Mouse (Mus musculus): ENCODE data around the gene C87499. TPM values are rescaled to one million over a fixed set of nuclear protein-coding genes. Genes with fewer than 3 reads are reported as not detected.

C87499 gene
- polyA plus RNA-seq (2012; ENCODE audit: insufficient read depth, insufficient read length, low replicate concordance, missing spikeins): not detected in 2 replicates

GRCm38 (mm10) chr4:88634311-88634710 is at the start of gene C87499:
C87499 (minus strand) TSS chr4:88634411.
- TF ChIP-seq POLR2A (IDR thresholded peaks at IDR 0.05; ENCODE audit: insufficient read depth, low read depth, low read length) (no peak), CTCF (IDR thresholded peaks at IDR 0.05; ENCODE audit: insufficient read depth, low read depth, low read length) (no peak)
- 91% methylated on average over 4 of the region's 4 CpGs for WGBS
- Histone ChIP-seq H3K4me3 (ENCODE audit: insufficient read depth, low read depth, low read length) (no peak within 1 kb of the TSS), H3K4me1 (ENCODE audit: control insufficient read depth, insufficient read depth, low read length) (no peaks in the 10 kb centered on the region), H3K27ac (ENCODE audit: insufficient read depth, low read depth, low read length) (no peak within 1 kb of the TSS)

DNA sequence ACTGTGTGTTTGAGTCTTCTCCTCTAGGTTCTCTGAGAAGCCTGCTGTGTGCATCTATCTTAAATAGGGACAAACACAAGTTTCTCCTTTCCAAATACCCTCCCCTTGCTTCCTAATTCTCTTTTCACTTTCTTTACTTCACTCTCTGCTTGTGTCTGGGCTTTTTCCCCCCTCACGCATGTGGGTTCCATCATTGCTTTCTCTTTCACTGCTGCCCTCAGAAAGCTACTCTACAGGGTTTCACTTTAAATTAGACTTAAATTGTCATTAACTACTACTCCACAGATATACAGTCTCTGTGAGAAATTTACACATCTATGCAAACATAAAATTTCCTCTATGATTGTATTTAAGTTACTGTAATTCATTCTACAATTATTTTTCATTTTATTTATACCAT is 49.6 kb upstream of the C87499 start, which contains the start of gene Ifna2:
Gene Ifna2, minus strand, starts transcription at position 101 of the 400 bp plus-strand sequence.
- WGBS: 89% methylated on average over 1 of the region's 1 CpGs
- no peak for TF ChIP-seq CTCF (IDR thresholded peaks at IDR 0.05; ENCODE audit: insufficient read depth, low read depth, low read length)
- no peak for TF ChIP-seq POLR2A (IDR thresholded peaks at IDR 0.05; ENCODE audit: insufficient read depth, low read depth, low read length)
- Histone ChIP-seq H3K27ac (ENCODE audit: insufficient read depth, low read depth, low read length) (no peak within 1 kb of the TSS), H3K4me1 (ENCODE audit: control insufficient read depth, insufficient read depth, low read length) (no peaks in the 10 kb centered on the region), H3K4me3 (ENCODE audit: insufficient read depth, low read depth, low read length) (no peak within 1 kb of the TSS)

DNA sequence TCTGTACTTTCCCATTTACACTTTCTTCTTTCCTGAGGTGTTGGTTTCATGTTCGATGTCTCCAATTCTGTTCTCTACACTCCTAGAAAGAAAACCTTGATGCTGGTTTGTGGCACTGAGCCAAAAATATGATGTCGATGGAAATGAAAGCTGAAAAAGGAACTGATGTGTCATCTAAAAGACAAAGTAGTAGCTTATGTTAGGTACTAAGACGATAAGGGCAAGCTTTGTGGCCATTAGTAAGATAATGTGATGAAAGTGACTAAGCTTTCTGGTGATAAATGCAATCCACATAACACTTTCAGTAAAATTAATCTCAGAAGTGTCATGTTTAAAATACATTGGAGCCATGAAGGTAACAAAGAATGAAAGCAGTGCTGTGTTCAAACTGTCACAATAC is 47.1 kb upstream of the C87499 start:
- Histone ChIP-seq H3K4me3 (ENCODE audit: insufficient read depth, low read depth, low read length) (no peak overlapping the region), H3K27ac (ENCODE audit: insufficient read depth, low read depth, low read length) (no peak overlapping the region), H3K4me1 (ENCODE audit: control insufficient read depth, insufficient read depth, low read length) (no peaks in the 10 kb centered on the region)
- WGBS: 74% methylated on average over 3 of the region's 3 CpGs
- no peak for TF ChIP-seq POLR2A (IDR thresholded peaks at IDR 0.05; ENCODE audit: insufficient read depth, low read depth, low read length)
- no peak for TF ChIP-seq CTCF (IDR thresholded peaks at IDR 0.05; ENCODE audit: insufficient read depth, low read depth, low read length)

DNA sequence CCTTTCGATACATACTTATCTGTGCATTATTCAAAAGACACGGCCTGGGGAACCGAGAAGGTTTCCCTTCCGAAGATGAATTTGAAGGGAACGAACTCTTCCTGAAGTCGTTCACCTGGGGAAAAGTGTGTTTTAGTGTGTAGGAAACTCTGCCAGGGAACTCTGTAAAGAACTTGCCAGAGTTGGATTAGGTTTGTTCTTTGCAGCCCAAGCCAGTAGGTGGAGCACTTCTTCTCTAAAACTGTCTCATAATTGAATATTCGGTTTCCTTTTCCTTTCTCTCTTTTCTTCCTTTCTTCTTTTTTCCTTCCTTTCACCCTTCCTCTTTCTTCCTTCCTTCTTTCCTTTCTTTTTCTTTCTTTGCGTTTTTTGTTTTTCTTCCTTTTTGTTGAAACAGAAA is 46.2 kb upstream of the C87499 start:
- Histone ChIP-seq H3K27ac (ENCODE audit: insufficient read depth, low read depth, low read length) (no peak overlapping the region), H3K4me1 (ENCODE audit: control insufficient read depth, insufficient read depth, low read length) (no peaks in the 10 kb centered on the region), H3K4me3 (ENCODE audit: insufficient read depth, low read depth, low read length) (no peak overlapping the region)
- TF ChIP-seq CTCF (IDR thresholded peaks at IDR 0.05; ENCODE audit: insufficient read depth, low read depth, low read length): no peak
- TF ChIP-seq POLR2A (IDR thresholded peaks at IDR 0.05; ENCODE audit: insufficient read depth, low read depth, low read length): no peak
- 46% methylated on average over 8 of the region's 8 CpGs for WGBS

DNA sequence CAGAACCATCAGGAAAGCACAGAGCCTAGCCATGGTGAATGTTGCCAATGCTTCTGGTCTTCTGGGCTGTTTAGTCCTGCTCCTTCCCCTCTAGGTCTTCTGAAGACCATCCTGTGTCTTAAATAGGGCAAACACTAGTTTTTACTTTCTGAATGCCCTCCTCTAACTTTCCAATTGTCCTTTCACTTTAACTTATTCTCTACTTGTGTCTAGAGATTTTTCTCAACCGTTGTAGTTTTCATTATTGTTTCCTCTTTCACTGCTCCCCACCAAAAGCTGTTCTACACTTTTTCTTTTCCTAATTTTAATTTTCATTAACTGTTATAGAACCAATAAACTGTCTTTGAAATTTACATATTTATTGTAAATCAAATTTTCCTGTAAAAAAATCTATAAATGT is 42.6 kb upstream of the C87499 start, which contains the start of gene Ifna16:
Gene Ifna16, minus strand, starts transcription at position 101 of the 400 bp plus-strand sequence.
- 76% methylated on average over 1 of the region's 1 CpGs for WGBS

DNA sequence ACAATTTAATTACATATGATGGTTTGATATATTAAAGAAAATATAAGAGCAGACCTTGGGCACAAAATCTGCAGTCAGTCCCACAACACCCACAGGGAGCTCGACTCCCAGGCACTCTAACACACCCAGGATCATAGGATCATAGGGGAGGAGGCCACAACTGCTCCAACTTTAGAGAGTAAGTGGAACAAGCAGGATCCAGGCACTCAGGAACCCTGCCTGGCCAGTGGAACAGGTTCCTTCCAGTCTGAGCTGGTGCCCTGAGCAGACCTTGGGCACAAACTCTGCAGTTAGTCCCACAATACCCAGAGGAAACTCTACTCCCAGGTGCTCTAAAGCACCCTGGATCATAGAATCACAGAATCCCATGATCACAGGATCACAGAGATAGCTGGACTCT is 21.2 kb upstream of the C87499 start:
- Histone ChIP-seq H3K4me1 (ENCODE audit: control insufficient read depth, insufficient read depth, low read length) (no peaks in the 10 kb centered on the region), H3K27ac (ENCODE audit: insufficient read depth, low read depth, low read length) (no peak overlapping the region), H3K4me3 (ENCODE audit: insufficient read depth, low read depth, low read length) (no peak overlapping the region)
- TF ChIP-seq POLR2A (IDR thresholded peaks at IDR 0.05; ENCODE audit: insufficient read depth, low read depth, low read length) (no peak), CTCF (IDR thresholded peaks at IDR 0.05; ENCODE audit: insufficient read depth, low read depth, low read length) (no peak)
- 59% methylated on average over 1 of the region's 1 CpGs for WGBS

More for the DNA sequence above, 42.6 kb upstream of the C87499 start, which contains the start of gene Ifna16:
- TF ChIP-seq CTCF (IDR thresholded peaks at IDR 0.05; ENCODE audit: insufficient read depth, low read depth, low read length) (no peak), POLR2A (IDR thresholded peaks at IDR 0.05; ENCODE audit: insufficient read depth, low read depth, low read length) (no peak)
- Histone ChIP-seq H3K4me1 (ENCODE audit: control insufficient read depth, insufficient read depth, low read length) (no peaks in the 10 kb centered on the region), H3K4me3 (ENCODE audit: insufficient read depth, low read depth, low read length) (no peak within 1 kb of the TSS), H3K27ac (ENCODE audit: insufficient read depth, low read depth, low read length) (no peak within 1 kb of the TSS)

- H3K27ac ChIP-seq (ENCODE audit: insufficient read depth, low read depth, low read length): no peak overlapping the region
- H3K4me3 ChIP-seq (ENCODE audit: insufficient read depth, low read depth, low read length): no peak overlapping the region
- no peaks in the 10 kb centered on the region for H3K4me1 ChIP-seq (ENCODE audit: control insufficient read depth, insufficient read depth, low read length)
- TF ChIP-seq POLR2A (IDR thresholded peaks at IDR 0.05; ENCODE audit: insufficient read depth, low read depth, low read length) (no peak), CTCF (IDR thresholded peaks at IDR 0.05; ENCODE audit: insufficient read depth, low read depth, low read length) (no peak)
- 69% methylated on average over 3 of the region's 3 CpGs for WGBS
These were observed 19.4 kb upstream of the C87499 start for GRCm38 (mm10) chr4:88653644-88654043.

GRCm38 (mm10) chr4:88644359-88644758 is 10.1 kb upstream of the C87499 start, which contains the start of gene Ifna13:
Ifna13 (minus strand) TSS chr4:88644459.
- no peak within 1 kb of the TSS for H3K4me3 ChIP-seq (ENCODE audit: insufficient read depth, low read depth, low read length)
- TF ChIP-seq CTCF (IDR thresholded peaks at IDR 0.05; ENCODE audit: insufficient read depth, low read depth, low read length) (no peak), POLR2A (IDR thresholded peaks at IDR 0.05; ENCODE audit: insufficient read depth, low read depth, low read length) (no peak)
- H3K27ac ChIP-seq (ENCODE audit: insufficient read depth, low read depth, low read length): no peak within 1 kb of the TSS
- no peaks in the 10 kb centered on the region for H3K4me1 ChIP-seq (ENCODE audit: control insufficient read depth, insufficient read depth, low read length)
- WGBS: 53% methylated on average over 2 of the region's 2 CpGs

DNA sequence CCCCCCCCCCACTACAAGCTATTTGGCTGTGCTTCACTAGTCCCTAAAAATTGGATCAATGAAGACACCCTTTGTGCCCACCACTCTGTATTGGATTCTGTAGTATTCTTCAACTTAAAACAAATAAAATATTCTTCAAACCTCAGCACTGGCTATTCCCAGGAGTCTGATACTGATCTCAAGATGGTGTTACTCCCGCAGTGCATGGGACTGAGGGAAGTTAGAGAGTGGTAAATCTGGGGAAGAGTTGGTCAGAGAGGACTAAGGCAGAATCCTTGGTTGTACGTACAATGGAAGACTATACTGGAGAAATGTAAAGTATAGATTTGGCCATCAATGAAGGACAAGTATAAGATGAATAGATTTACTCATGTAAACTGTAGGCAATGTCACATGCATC is 8.3 kb upstream of the C87499 start:
- no peaks in the 10 kb centered on the region for H3K4me1 ChIP-seq (ENCODE audit: control insufficient read depth, insufficient read depth, low read length)
- H3K27ac ChIP-seq (ENCODE audit: insufficient read depth, low read depth, low read length): no peak overlapping the region
- no peak overlapping the region for H3K4me3 ChIP-seq (ENCODE audit: insufficient read depth, low read depth, low read length)
- TF ChIP-seq CTCF (IDR thresholded peaks at IDR 0.05; ENCODE audit: insufficient read depth, low read depth, low read length) (no peak), POLR2A (IDR thresholded peaks at IDR 0.05; ENCODE audit: insufficient read depth, low read depth, low read length) (no peak)
- 27% methylated on average over 2 of the region's 2 CpGs for WGBS
